Mouse (Mus musculus): ENCODE data around the gene D630045J12Rik.

- no peak for TF ChIP-seq CTCF (IDR thresholded peaks at IDR 0.05)
- TF ChIP-seq EP300 (IDR thresholded peaks at IDR 0.05) = no peak
Observed at GRCm38 (mm10) chr6:38159576-38159975, 94.2 kb downstream of the D630045J12Rik start.

Data from lung, postnatal 0 days (tissue).